Mouse (Mus musculus): Measurements from ENCODE around the gene Tnfsf14. TPM values are rescaled to one million over a fixed set of nuclear protein-coding genes. Genes with fewer than 3 reads are reported as not detected.

Gene Tnfsf14
- polyA plus RNA-seq, 1 experiment from 2014 or later: 0.06 TPM

DNA sequence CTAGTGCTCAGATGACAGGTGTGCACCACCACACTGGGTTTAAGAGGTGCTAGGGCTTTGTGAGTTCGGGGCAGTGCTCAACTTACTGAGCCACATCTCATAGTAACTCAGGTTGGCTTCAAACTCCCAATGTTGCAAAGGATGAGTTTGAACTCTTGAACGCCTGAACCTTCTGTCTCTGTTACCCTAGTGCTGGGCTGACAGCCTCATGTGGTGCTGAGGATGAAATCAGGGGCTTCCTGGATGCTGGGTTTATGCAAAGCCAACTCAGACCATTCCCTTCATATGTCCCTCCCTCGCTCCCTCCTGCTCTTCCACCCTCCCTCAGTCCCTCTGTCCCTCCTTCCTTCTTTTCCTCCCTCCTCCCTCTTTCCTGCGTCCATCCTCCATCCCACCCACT lies 45.6 kb downstream of the Tnfsf14 start:
- Histone ChIP-seq H3K4me1 (peaks cover 17% of the 10 kb centered on the region), H3K27ac (replicated peaks) (no peak overlapping the region), H3K9me3 (replicated peaks) (peaks cover 13% of the 10 kb centered on the region; the same call in 1 of the 2 replicates), H3K27me3 (ENCODE audit: low read depth, poor library complexity, severe bottlenecking) (peaks cover 54% of the 10 kb centered on the region), H3K36me3 (no peaks in the 10 kb centered on the region), H3K4me3 (no peak overlapping the region)
- no peak for DNase-seq (ENCODE audit: low spot score)
- 69% methylated on average over 4 of the region's 4 CpGs for WGBS

GRCm38 (mm10) chr17:57145115-57145514 lies 48.9 kb downstream of the Tnfsf14 start:
- WGBS: 63% methylated on average over 1 of the region's 1 CpGs

GRCm38 (mm10) chr17:57143704-57144103 lies 50.3 kb downstream of the Tnfsf14 start:
- Histone ChIP-seq H3K36me3 (no peaks in the 10 kb centered on the region), H3K9me3 (replicated peaks) (no peaks in the 10 kb centered on the region), H3K27ac (replicated peaks) (no peak overlapping the region), H3K4me3 (no peak overlapping the region), H3K4me1 (peaks cover 2% of the 10 kb centered on the region; the same call in 1 of the 2 replicates), H3K27me3 (ENCODE audit: low read depth, poor library complexity, severe bottlenecking) (peaks cover 28% of the 10 kb centered on the region)
- DNase-seq (ENCODE audit: low spot score): no peak
- 84% methylated on average over 3 of the region's 3 CpGs for WGBS

More at GRCm38 (mm10) chr17:57145115-57145514, 48.9 kb downstream of the Tnfsf14 start:
- Histone ChIP-seq H3K27me3 (ENCODE audit: low read depth, poor library complexity, severe bottlenecking) (peaks cover 42% of the 10 kb centered on the region), H3K36me3 (no peaks in the 10 kb centered on the region), H3K4me3 (no peak overlapping the region), H3K9me3 (replicated peaks) (no peaks in the 10 kb centered on the region), H3K27ac (replicated peaks) (no peak overlapping the region), H3K4me1 (peaks cover 12% of the 10 kb centered on the region)
- DNase-seq (ENCODE audit: low spot score): no peak

DNA sequence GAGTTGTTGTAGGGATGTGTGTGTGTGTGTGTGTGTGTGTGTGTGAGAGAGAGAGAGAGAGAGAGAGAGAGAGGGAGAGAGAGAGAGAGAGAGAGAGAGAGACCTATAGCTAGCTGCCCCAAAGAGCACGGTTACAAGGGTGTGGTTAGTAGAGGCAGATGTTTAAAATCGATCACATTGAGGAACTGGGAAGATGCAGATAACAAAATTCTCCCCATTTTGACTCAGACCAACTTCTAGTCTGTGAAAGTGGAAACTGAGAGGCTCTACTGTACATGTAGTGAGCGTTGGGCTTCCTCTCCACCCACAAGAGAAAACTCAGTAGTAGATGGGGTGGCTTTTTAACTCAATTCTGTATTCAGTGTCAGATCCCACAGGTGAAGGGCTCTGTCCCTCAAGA lies 54.3 kb downstream of the Tnfsf14 start:
- Histone ChIP-seq H3K4me3 (no peak overlapping the region), H3K36me3 (no peaks in the 10 kb centered on the region), H3K9me3 (replicated peaks) (no peaks in the 10 kb centered on the region), H3K4me1 (no peaks in the 10 kb centered on the region), H3K27ac (replicated peaks) (no peak overlapping the region), H3K27me3 (ENCODE audit: low read depth, poor library complexity, severe bottlenecking) (no peaks in the 10 kb centered on the region)
- DNase-seq (ENCODE audit: low spot score): no peak
- WGBS: 97% methylated on average over 3 of the region's 3 CpGs

Small RNA genes within 50 kb of the gene (microRNA-seq; reads per million reads assigned to microRNA genes)
- gene Mir6978: not detected

Other genes starting within 250 kb of the Tnfsf14 start
- not detected in 2 replicates for gene Acer1, start 212.1 kb downstream of the Tnfsf14 start, polyA plus RNA-seq (2016; fragmentation: Nextera tagmentation; extraction: Ambion mirVana)
- gene Clpp, start 203.9 kb downstream of the Tnfsf14 start, polyA plus RNA-seq (2016; fragmentation: Nextera tagmentation; extraction: Ambion mirVana): 173 and 174 TPM in 2 replicates
- 40.2 and 41.3 TPM in 2 replicates for gene Alkbh7, start 196.8 kb downstream of the Tnfsf14 start, polyA plus RNA-seq (2016; fragmentation: Nextera tagmentation; extraction: Ambion mirVana)
- gene Pspn, start 194.2 kb downstream of the Tnfsf14 start, polyA plus RNA-seq (2016; fragmentation: Nextera tagmentation; extraction: Ambion mirVana): 0.76 and 0.94 TPM in 2 replicates
- gene Gtf2f1, start 182.9 kb downstream of the Tnfsf14 start, polyA plus RNA-seq (2016; fragmentation: Nextera tagmentation; extraction: Ambion mirVana): 81.2 and 83.3 TPM in 2 replicates
- gene Gm17949, start 182.7 kb downstream of the Tnfsf14 start, polyA plus RNA-seq (2016; fragmentation: Nextera tagmentation; extraction: Ambion mirVana): 0.39 and 0.52 TPM in 2 replicates
- 45.4 and 53.7 TPM in 2 replicates for gene Khsrp, start 162.7 kb downstream of the Tnfsf14 start, polyA plus RNA-seq (2016; fragmentation: Nextera tagmentation; extraction: Ambion mirVana)
- gene Slc25a41, start 152.5 kb downstream of the Tnfsf14 start, polyA plus RNA-seq (2016; fragmentation: Nextera tagmentation; extraction: Ambion mirVana): 0.10 TPM in 1 of 2 replicates, not detected in the other
- gene Crb3, start 135.1 kb downstream of the Tnfsf14 start, polyA plus RNA-seq (2016; fragmentation: Nextera tagmentation; extraction: Ambion mirVana): 1.2 and 1.5 TPM in 2 replicates
- gene Slc25a23, start 134.3 kb downstream of the Tnfsf14 start, polyA plus RNA-seq (2016; fragmentation: Nextera tagmentation; extraction: Ambion mirVana): 10.4 and 12.6 TPM in 2 replicates
- 1.5 and 2.3 TPM in 2 replicates for gene Dennd1c, start 115.7 kb downstream of the Tnfsf14 start, polyA plus RNA-seq (2016; fragmentation: Nextera tagmentation; extraction: Ambion mirVana)
- 68.7 and 128 TPM in 2 replicates for gene Tubb4a, start 106.4 kb downstream of the Tnfsf14 start, polyA plus RNA-seq (2016; fragmentation: Nextera tagmentation; extraction: Ambion mirVana)
- 11.7 and 12.3 TPM in 2 replicates for gene Tnfsf9, start 88.9 kb downstream of the Tnfsf14 start, polyA plus RNA-seq (2016; fragmentation: Nextera tagmentation; extraction: Ambion mirVana)
- 0.27 TPM in 1 of 2 replicates, not detected in the other for gene Cd70, start 44.4 kb downstream of the Tnfsf14 start, polyA plus RNA-seq (2016; fragmentation: Nextera tagmentation; extraction: Ambion mirVana)
- gene C3, start 34.0 kb upstream of the Tnfsf14 start, polyA plus RNA-seq (2016; fragmentation: Nextera tagmentation; extraction: Ambion mirVana): 0.07 TPM in 1 of 2 replicates, not detected in the other
- gene Gpr108, start 54.3 kb upstream of the Tnfsf14 start, polyA plus RNA-seq (2016; fragmentation: Nextera tagmentation; extraction: Ambion mirVana): 23.9 and 26.0 TPM in 2 replicates
- 34.0 and 42.1 TPM in 2 replicates for gene Trip10, start 55.3 kb upstream of the Tnfsf14 start, polyA plus RNA-seq (2016; fragmentation: Nextera tagmentation; extraction: Ambion mirVana)
- gene Vav1, start 84.9 kb upstream of the Tnfsf14 start, polyA plus RNA-seq (2016; fragmentation: Nextera tagmentation; extraction: Ambion mirVana): 1.9 and 2.0 TPM in 2 replicates
- 1.3 and 3.3 TPM in 2 replicates for gene Adgre1, start 164.5 kb upstream of the Tnfsf14 start, polyA plus RNA-seq (2016; fragmentation: Nextera tagmentation; extraction: Ambion mirVana)